Mouse (Mus musculus): ENCODE results near the gene Ttll12.

The Ttll12 gene

GRCm38 (mm10) chr15:83594513-83595363, at the start of gene Ttll12:
TSS of gene Ttll12 (minus strand) at chr15:83595157.
- DNase-seq = peak; percentile 95

DNA sequence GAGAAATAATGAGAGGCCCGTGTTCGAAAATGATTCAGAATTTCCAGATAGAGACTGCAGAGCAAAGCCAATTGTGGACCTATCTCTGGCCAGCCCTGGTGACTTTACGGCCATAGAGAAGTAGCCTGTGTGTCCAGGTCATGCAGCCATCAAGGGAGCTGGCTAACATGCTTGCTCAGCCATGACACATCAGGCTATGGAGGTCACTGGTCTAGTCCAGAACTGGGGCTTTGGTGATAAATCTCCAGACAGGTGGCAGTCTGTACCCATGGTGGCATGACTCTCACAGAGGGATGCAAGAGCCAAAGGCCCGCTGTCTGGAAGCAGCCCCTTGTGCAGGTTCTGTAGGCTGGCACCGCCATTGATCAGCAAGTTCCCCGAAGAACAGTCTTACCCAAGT, 47.6 kb upstream of the Ttll12 start:
- DNase-seq = no peak

- DNase-seq = no peak
Observed at GRCm38 (mm10) chr15:83640208-83640607, 45.3 kb upstream of the Ttll12 start.

DNA sequence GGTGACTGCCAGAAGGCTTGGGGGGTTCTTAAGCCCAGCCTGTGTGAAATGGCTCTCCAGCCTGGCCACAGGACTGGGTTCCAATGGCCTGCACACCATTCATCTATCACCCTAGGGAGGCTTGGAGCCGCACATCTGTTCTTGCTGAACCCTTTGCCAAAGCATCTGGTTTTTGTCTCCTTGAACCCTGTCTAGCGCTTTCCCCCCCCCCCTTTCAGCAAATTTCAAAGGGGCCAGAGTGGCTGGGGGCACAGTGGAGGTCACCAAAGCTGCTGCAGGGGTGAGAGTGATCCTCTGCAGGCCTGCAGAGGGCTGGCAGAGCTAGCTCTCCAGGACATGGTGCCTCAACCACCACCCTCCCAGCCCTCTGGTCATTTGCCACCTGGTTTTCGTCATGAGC, 44.2 kb upstream of the Ttll12 start:
- DNase-seq = peak; percentile 42

- DNase-seq = no peak
Observed at GRCm38 (mm10) chr15:83638196-83638899, 43.4 kb upstream of the Ttll12 start.

DNA sequence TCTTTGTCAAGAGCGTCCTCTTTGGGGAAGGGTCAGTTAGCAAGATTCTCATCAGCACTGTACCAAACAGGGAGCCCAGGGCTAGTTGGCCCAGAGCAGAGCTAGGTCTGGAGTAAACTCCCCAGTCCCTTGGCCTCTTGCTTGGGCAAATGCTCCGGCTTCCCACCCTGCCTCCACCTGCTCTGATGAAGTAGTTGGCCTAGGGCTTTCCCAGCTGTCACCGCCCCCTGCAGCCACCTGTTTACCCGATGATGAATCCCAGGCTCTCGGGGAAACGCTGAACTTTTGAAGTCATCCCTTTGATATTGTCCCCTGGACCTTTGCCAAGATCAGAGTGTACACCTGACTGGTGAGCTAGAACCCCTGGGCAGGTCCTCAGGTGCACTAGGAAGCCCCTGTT, 41.8 kb upstream of the Ttll12 start:
- no peak for DNase-seq

DNA sequence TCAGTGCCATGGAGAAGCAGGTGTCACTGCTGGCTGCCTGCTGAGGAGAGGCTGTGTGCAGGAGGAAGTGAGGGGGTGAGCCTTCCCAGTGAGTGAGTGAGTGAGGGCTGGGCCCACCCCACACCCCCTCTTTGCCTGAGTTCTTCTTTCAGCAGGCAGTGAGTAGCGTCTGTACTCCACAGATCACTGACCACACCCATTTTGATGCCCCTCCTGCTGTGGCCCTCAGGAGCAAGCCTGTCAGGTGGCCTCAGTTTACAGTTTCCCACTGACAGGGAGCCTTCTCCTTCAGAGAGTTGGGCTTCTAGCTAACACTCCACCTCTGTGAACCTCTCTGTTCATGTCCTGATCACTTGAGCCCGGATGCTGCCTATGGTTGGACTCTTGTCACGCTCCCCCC, 40.3 kb upstream of the Ttll12 start:
- DNase-seq = no peak

- DNase-seq = peak; percentile 7
Observed at GRCm38 (mm10) chr15:83634076-83634475, 39.1 kb upstream of the Ttll12 start.

- no peak for DNase-seq
Observed at GRCm38 (mm10) chr15:83631071-83631470, 36.1 kb upstream of the Ttll12 start.

- DNase-seq = no peak
Observed at GRCm38 (mm10) chr15:83629716-83630115, 34.8 kb upstream of the Ttll12 start.

DNA sequence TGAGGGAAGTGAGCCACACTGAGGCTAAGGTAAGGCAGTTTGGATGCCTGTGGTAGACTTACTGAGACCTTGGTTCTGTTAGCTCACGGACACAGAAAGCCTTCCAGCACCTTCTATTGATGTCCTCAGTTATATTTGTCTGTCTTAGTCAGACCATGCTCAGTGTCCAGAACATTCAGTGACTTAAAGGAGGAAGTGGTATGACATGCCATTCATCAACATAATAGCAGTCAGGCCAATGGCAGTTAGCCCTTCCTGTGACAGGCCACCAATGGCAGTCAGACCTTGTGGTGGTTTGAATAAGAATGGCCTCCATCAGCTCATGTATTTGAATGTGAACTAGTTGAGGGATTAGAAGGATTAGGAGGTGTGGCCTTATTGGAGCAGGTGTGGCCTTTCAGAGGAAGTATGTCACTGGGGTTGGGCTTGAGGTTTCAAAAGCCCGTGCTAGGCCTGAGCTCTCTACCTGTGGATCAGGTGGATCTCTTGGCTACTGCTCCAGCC, 31.2 kb upstream of the Ttll12 start:
- DNase-seq = no peak

GRCm38 (mm10) chr15:83615245-83615644, 20.3 kb upstream of the Ttll12 start:
- no peak for DNase-seq

- peak; percentile 83 for DNase-seq
Observed at GRCm38 (mm10) chr15:83607115-83607802, 12.3 kb upstream of the Ttll12 start.

DNA sequence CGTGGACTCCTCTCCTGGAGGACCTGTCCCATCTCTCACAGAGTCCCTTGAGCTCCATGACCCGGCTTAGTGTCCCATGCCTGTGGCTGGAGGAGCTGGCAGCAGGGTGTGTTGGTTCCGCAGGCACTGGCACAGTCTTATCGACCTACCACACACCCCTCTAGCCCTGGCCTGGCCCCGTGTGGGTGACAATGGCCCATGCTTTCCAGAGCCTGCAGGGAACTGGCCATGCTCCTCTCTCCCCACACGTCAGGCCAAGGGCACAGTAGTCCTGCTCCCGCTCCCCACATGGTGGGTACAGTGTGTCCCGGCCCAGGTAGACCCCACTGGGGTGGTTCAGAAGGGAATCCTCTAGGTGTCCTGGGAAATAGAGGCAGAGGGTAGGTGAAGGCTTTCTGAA, 11.7 kb upstream of the Ttll12 start:
- no peak for DNase-seq

DNA sequence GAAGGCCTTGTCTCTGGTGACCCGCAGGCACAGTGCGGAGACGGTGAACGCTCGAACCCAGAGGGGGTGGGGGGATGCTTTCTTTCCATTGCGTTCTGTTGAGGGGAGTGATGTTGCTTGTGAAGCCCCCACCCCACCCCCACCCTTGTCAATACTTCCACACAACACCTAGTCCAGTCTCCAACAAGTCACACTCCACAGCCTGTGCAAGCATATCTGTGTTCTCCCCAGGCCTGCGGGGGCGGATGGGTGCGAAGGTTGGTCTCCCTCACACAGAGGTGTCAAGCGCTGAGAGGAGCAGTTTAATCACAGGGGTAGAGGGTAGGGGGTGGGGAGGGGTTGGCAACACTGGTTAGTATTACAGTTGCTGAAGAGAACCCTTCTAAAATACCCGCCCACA, 11.3 kb upstream of the Ttll12 start:
- no peak for DNase-seq

- DNase-seq = no peak
Observed at GRCm38 (mm10) chr15:83603426-83603825, 8.5 kb upstream of the Ttll12 start.

GRCm38 (mm10) chr15:83603046-83603396, 8.1 kb upstream of the Ttll12 start:
- DNase-seq = no peak

DNA sequence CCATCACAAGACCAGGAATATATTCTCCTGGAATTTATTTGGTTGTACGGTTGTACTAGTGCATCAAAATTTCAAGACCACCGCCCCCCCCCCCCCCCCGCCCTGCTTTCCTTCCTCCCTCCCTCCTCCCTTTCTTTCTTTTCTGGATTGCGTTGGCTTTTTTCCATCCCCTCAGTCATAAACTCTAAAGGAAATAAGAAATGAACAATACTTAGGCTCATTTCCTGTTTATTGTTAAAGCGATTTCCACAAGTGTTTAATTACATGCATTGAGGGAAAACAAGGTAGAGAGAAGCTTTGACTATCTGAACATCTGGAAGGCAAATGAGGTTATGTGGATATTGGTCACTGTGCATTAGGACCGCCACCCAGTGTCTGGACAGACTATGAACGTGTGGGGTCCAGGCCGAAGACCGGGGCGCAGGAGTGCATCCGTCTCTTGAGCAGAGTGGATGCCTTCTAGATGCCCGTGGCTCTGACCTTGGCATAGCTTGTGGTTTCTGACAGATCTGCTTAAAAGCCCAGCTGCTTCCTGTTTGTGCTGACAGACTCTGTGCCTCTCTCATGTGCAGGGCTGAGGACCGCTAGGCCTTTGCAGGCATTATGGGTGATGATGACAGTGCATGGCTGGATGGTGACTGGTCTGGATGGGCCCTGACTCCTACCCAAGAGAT, 7.6 kb upstream of the Ttll12 start:
- DNase-seq = peak; percentile 41

GRCm38 (mm10) chr15:83601185-83601584, 6.2 kb upstream of the Ttll12 start:
- DNase-seq = no peak

GRCm38 (mm10) chr15:83596833-83597232, 1.9 kb upstream of the Ttll12 start:
- no peak for DNase-seq

DNA sequence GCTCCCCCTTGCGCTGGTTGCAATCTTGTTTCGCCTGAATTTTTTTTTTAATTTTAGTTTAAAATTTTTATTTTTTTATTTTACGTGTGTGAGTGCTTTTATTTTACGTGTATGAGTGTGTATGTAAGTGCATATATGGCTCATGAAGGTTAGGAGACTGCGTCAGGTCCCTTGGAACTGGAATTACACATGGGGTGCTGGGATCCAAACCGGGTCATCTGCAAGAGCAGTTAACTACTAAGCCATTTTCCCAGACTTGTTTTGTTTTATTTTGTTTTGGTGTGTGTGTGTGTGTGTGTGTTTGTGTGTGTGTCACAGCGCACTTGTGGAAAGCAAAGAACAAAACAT, 381 bp upstream of the Ttll12 start:
- DNase-seq = no peak

- DNase-seq = no peak
Observed at GRCm38 (mm10) chr15:83593702-83594512, 1.1 kb downstream of the Ttll12 start.
